Mouse (Mus musculus) stomach, postnatal 0 days (tissue): ENCODE measurements around the gene Ankrd54. TPM values are rescaled to one million over a fixed set of nuclear protein-coding genes. Genes with fewer than 3 reads are reported as not detected.
A peak's percentile ranks its signal among the peaks of the same experiment; 100 is the strongest.

Experiments
- ATAC-seq: fragments of 200-750 bp; cut with Nextera tagmentation; 2 replicates; pipeline ENCODE4 v1.8.0; 2017; ENCODE audit not compliant: low FRiP score, low TSS enrichment
- DNase-seq: peaks from one replicate; pipeline ENCODE4 v3.0.0-alpha.2; 2016; ENCODE audit warnings: low spot score
- H3K27ac ChIP-seq: fragments of 300-500 bp; sonication (generic); replicated peaks from 2 replicates; pipeline ENCODE4 v1.5.1; 2014; ENCODE audit warnings: mild to moderate bottlenecking, control low read depth
- H3K27me3 ChIP-seq: fragments of 300-500 bp; sonication (generic); 2 replicates; pipeline ENCODE4 v1.6.1; 2014; ENCODE audit warnings: low read length; ENCODE audit not compliant: control insufficient read depth, insufficient read depth
- H3K36me3 ChIP-seq: fragments of 300-500 bp; sonication (generic); 2 replicates; pipeline ENCODE4 v1.6.1; 2014; ENCODE audit warnings: low read length, mixed read lengths; ENCODE audit not compliant: control insufficient read depth, insufficient read depth
- H3K4me1 ChIP-seq: fragments of 300-500 bp; sonication (generic); replicated peaks from 2 replicates; pipeline ENCODE4 v1.6.1; 2014; ENCODE audit warnings: antibody characterized with exemption; ENCODE audit not compliant: control insufficient read depth, insufficient read depth
- H3K4me2 ChIP-seq: fragments of 300-500 bp; sonication (generic); replicated peaks from 2 replicates; pipeline ENCODE4 v1.6.1; 2014; ENCODE audit warnings: low read depth, mild to moderate bottlenecking, control low read depth, moderate library complexity
- H3K4me3 ChIP-seq: fragments of 300-500 bp; sonication (generic); 2 replicates; pipeline ENCODE4 v1.5.1; 2014; ENCODE audit warnings: low read depth, low read length, control low read depth
- H3K9ac ChIP-seq: fragments of 300-500 bp; sonication (generic); 2 replicates; pipeline ENCODE4 v1.6.1; 2014; ENCODE audit warnings: mild to moderate bottlenecking, low read length, control low read depth, mixed read lengths
- H3K9me3 ChIP-seq: fragments of 300-500 bp; sonication (generic); 2 replicates; pipeline ENCODE4 v1.6.1; 2016; ENCODE audit warnings: low read length; ENCODE audit not compliant: control insufficient read depth
- CTCF ChIP-seq: IDR thresholded peaks from 2 replicates; pipeline ENCODE4 v1.5.1; 2016; ENCODE audit warnings: antibody characterized with exemption, low read depth, mild to moderate bottlenecking, moderate library complexity
- EP300 ChIP-seq: optimal IDR thresholded peaks from 2 replicates; pipeline ENCODE3; 2016; ENCODE audit warnings: antibody characterized with exemption
- WGBS: fragments of 180-500 bp; shearing (Covaris S2); extraction: QIAGEN DNeasy Blood & Tissue Kit; methylation state at CpG from one replicate; pipeline ENCODE4 v1.1.7; 2014; 5-methylcytosine and 5-hydroxymethylcytosine counted together
- polyA plus RNA-seq: library from polyadenylated mRNA; unstranded; fragments of >200 nt; fragmentation: Nextera tagmentation; extraction: Ambion mirVana; gene quantifications from 2 replicates; pipeline ENCODE4 v1.2.1, GENCODE M21; 2015

Gene Ankrd54
- polyA plus RNA-seq, 1 experiment from 2014 or later, result 27.1 TPM

DNA sequence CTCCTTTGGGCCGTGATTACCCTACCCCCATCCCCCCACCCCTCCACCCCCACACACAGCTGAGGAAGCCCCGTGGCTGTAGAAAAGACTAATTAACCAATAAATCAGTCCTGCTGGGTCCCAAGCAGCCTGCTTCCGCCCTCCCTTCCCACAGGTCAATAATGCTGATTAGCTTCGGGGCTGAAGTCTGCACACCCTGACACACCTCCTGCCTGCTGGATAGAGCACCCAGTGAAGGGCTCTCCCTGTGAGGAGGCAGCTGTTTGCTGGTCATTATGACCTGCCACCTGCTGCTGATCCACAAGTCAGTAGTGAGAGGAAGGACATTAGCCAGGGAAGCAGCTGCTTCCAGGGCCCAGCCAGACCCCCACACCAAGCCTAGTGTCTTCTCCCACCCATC is 17.9 kb downstream of the Ankrd54 start:
- Histone ChIP-seq H3K9ac (no peak overlapping the region), H3K27me3 (no peaks in the 10 kb centered on the region), H3K27ac (peak overlapping the region; percentile 53; the same call in 1 of the 2 replicates), H3K4me2 (no peak overlapping the region), H3K9me3 (no peaks in the 10 kb centered on the region), H3K4me1 (peaks cover 1% of the 10 kb centered on the region), H3K36me3 (no peaks in the 10 kb centered on the region), H3K4me3 (no peak overlapping the region)
- no peak for TF ChIP-seq CTCF
- no peak for TF ChIP-seq EP300
- WGBS, result 29% methylated on average over 4 of the region's 4 CpGs
- DNase-seq (peak; percentile 58), ATAC-seq (peak; percentile 72)

DNA sequence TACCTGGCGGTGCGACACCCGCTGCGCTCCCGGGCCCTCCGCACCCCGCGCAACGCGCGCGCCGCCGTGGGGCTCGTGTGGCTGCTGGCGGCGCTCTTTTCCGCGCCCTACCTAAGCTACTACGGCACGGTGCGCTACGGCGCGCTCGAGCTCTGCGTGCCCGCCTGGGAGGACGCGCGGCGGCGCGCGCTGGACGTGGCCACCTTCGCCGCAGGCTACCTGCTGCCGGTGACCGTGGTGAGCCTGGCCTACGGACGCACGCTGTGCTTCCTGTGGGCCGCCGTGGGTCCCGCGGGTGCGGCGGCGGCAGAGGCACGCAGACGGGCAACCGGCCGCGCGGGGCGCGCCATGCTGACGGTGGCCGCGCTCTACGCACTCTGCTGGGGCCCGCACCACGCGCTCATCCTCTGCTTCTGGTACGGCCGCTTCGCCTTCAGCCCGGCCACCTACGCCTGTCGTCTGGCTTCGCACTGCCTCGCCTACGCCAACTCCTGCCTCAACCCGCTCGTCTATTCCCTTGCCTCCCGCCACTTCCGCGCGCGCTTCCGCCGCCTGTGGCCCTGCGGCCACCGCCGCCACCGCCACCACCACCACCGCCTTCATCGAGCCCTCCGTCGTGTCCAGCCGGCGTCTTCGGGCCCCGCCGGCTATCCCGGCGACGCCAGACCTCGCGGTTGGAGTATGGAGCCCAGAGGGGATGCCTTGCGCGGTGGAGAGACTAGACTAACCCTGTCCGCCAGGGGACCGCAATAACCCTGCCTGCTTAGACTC is 19.8 kb downstream of the Ankrd54 start:
- Histone ChIP-seq H3K9ac (peak overlapping the region; percentile 59), H3K27ac (no peak overlapping the region), H3K4me3 (peak overlapping the region; percentile 52), H3K9me3 (no peaks in the 10 kb centered on the region), H3K4me1 (peaks cover 4% of the 10 kb centered on the region), H3K36me3 (no peaks in the 10 kb centered on the region), H3K27me3 (no peaks in the 10 kb centered on the region), H3K4me2 (peak overlapping the region; percentile 88)
- ATAC-seq, result 0 out of 2 replicates have a peak, but pooled peaks have one; percentile 10
- 1% methylated on average over 74 of the region's 105 CpGs for WGBS
- peak; percentile 21; the same call in 1 of the 2 replicates for TF ChIP-seq CTCF
- no peak for TF ChIP-seq EP300
- peak; percentile 62 for DNase-seq

GRCm38 (mm10) chr15:79041585-79041984 is 21.1 kb downstream of the Ankrd54 start, which contains the start of gene Galr3:
Galr3 (plus strand) TSS chr15:79041885.
- Histone ChIP-seq H3K4me2 (peak within 1 kb of the TSS; percentile 88), H3K36me3 (peaks cover 6% of the 10 kb centered on the region; the same call in 1 of the 2 replicates), H3K4me3 (peak within 1 kb of the TSS; percentile 52), H3K9ac (peak within 1 kb of the TSS; percentile 59), H3K9me3 (no peaks in the 10 kb centered on the region), H3K27me3 (no peaks in the 10 kb centered on the region), H3K27ac (no peak within 1 kb of the TSS), H3K4me1 (peaks cover 5% of the 10 kb centered on the region)
- WGBS, result 65% methylated on average over 6 of the region's 6 CpGs
- no peak for ATAC-seq
- no peak for DNase-seq
- TF ChIP-seq EP300 (no peak), CTCF (no peak)

- Histone ChIP-seq H3K27ac (no peak overlapping the region), H3K4me1 (peaks cover 5% of the 10 kb centered on the region), H3K27me3 (no peaks in the 10 kb centered on the region), H3K4me3 (peak overlapping the region; percentile 30), H3K9ac (peak overlapping the region; percentile 38), H3K36me3 (peaks cover 6% of the 10 kb centered on the region; the same call in 1 of the 2 replicates), H3K9me3 (no peaks in the 10 kb centered on the region), H3K4me2 (peak overlapping the region; percentile 42)
- DNase-seq (peak; percentile 62), ATAC-seq (no peak)
- TF ChIP-seq EP300 (no peak), CTCF (no peak)
- WGBS, result 20% methylated on average over 24 of the region's 24 CpGs
Measured at GRCm38 (mm10) chr15:79040501-79041416, 21.9 kb downstream of the Ankrd54 start.

DNA sequence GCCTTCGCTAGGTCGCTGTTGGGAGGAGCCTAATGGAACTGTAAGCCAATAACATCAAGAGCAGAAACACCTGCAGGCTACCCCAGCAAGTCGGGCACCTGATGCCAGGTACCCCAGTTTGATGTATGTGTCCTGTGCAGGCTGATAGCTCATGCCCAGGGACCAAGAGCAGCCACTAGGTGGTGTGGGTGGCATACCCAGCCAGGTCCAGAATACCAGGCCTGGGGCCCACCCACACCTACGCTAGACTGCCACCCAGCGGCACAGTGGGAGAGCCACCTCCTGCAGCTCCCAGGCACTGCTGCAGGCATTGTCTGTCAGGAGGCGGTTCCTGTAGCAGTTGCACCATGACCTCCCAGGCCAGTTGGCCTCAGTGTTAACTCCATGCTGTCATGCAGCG is 23.8 kb downstream of the Ankrd54 start:
- Histone ChIP-seq H3K4me1 (peaks cover 5% of the 10 kb centered on the region), H3K4me3 (no peak overlapping the region), H3K9ac (no peak overlapping the region), H3K27me3 (no peaks in the 10 kb centered on the region), H3K27ac (no peak overlapping the region), H3K4me2 (no peak overlapping the region), H3K9me3 (no peaks in the 10 kb centered on the region), H3K36me3 (peaks cover 6% of the 10 kb centered on the region; the same call in 1 of the 2 replicates)
- 17% methylated on average over 7 of the region's 7 CpGs for WGBS
- TF ChIP-seq CTCF, result peak; percentile 97
- TF ChIP-seq EP300, result no peak
- DNase-seq (peak; percentile 97), ATAC-seq (peak; percentile 82)
